Mouse (Mus musculus) small intestine, adult 2 months (tissue): ENCODE data around the gene Ngb.

Source experiments
- CTCF ChIP-seq: fragments of 200-500 bp; IDR thresholded peaks from 2 replicates; pipeline ENCODE4 v1.5.1; 2012; ENCODE audit warnings: low read depth, mild to moderate bottlenecking, control low read depth, inconsistent platforms, low read length, moderate library complexity, mixed read lengths; ENCODE audit not compliant: insufficient replicate concordance, insufficient read length; ENCODE audit errors: extremely low read depth
- POLR2A ChIP-seq: fragments of 200-500 bp; IDR thresholded peaks from 2 replicates; pipeline ENCODE4 v1.6.1; 2012; ENCODE audit warnings: low read depth, mild to moderate bottlenecking, control low read depth, inconsistent platforms, low read length, moderate library complexity

DNA sequence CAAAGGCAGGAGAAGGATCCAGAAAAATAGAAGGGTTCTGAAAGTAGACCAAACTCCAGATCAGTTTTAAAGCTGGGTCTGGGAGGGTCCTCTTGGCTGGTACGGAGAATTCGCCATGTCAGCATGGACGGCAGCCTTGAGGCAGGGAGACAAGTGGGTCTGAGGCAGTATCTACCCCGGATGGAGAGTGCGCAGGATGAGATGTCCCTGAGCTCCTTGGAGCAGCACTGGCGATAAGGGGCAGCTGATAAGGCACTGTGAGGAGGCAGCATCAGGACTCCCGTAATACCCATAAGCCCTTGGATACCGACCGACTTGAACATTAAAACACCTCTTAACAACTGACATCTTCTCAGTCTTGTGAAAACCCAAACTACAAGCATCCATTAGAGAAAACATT lies 30.4 kb upstream of the Ngb start:
- TF ChIP-seq CTCF (no peak), POLR2A (no peak)
